Mouse (Mus musculus): ENCODE data around the gene Csf3r. TPM values are rescaled to one million over a fixed set of nuclear protein-coding genes. Genes with fewer than 3 reads are reported as not detected.

Csf3r gene
- 9.5 TPM for polyA plus RNA-seq (2014; fragmentation: Illumina TruSeq; extraction: RNeasy Lipid Tissue Mini Kit (QIAGEN cat#74804); ENCODE audit: insufficient read depth, low read depth, low replicate concordance)

DNA sequence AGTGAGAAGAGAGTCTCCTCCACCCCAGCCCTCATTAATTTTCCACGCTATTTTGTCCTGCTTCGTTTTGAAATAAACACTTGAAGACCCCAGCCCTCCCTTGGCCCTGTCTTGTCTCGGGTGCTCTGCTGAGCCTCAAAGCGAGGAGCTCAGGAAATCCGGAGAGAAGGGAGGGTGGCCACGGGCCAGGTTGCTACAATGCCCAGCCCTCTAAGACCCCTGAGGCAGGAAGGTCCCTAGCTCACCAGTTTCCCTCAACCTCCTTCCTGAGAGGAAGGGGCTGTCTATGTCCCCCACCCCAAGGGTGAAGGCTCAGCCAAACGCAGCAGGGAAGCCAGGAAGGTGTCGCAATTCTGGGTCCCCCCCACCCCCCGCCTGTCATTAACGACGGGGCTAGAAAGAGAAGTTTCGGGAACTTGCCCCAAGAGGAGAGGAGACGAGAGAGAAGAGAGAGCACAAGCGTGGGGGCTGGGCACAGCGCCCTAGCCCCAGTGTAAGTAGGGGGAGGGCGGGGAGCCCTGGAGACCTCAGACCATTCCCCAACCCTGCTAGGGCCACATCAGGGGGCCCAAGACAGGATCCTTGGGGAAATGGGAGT is at the start of gene Csf3r:
Gene Csf3r, plus strand, starts transcription at position 248 of the 598 bp plus-strand sequence.

DNA sequence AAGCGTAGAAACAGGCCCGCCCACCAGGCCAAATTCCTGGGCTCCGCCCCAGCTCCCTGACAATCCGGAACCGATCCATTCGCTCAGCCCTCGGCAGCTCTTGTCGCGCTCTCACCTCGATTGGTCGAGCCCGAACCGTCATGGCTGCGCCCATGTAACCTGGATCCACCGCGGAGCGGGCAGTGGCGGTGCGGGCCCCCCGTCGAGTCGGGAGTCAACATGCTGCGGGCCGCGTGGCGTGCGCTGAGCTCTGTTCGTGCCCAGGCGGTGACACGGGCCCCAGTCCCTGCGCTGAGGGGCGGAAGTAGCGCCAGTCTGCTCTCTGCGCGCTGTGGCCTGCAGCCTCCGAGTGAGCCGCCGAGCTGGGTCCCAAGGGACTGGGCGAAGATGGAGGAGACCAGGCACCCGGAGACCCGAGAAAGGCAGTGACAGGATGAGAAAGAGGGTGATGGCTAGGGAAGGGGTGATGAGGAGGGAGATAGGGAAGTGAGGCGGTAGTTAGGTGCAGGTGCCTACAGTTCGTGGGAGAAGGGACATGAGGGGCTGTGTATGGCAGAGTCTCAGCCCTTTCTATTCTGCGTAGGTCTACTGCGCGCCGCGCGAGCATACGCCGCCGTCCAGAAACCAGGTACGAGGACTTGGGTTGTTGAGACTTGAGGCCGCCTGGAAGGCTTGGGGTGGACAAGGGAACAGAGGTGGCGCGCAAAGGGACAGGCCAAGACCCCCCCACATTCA is 22.7 kb downstream of the Csf3r start, which contains the start of gene Mrps15:
Gene Mrps15, plus strand, starts transcription at position 75 of the 735 bp plus-strand sequence.

DNA sequence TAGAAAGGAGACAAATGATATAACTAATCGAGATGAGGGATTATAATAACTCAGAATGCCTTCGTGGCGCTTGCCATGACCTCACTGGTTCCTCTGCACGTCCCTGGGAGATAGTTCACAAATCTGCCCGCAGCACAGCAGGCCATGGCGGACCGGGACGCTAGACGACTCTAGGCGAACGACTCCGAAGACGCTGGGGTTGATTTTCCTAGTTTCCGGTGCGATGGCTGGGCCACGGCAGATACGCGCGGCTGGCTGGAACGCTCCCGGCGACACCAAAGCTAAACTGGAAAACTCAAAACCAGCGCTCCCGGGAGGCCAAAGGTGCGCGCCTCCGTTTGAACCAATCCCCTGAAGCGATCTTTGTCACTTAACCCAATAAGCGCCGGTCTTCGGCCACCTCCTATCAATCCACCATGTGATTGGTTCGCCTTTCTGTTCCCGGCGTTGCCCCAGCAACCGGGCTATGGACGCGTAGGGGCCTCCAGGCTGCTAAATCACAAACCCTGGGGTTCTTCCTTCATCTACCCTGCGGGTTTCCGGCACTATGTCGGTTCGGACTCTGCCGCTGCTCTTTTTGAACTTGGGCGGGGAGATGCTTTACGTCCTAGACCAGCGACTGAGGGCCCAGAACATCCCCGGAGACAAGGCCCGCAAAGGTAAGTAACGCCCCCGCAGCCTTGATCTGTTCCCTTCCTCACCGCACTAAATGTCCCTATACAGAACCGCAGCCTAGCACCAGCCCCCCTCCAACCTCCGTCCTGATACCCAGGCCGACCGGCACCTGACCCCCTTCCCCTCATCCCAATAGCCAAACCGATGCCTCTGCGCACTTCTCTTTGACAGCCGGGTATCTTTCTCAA is 34.0 kb downstream of the Csf3r start, which contains the start of gene Oscp1:
Gene Oscp1, plus strand, starts transcription at position 432 of the 863 bp plus-strand sequence.

Other genes starting within 250 kb of the Csf3r start
- gene Mrps15, start 22.4 kb downstream of the Csf3r start, polyA plus RNA-seq (2014; fragmentation: Illumina TruSeq; extraction: RNeasy Lipid Tissue Mini Kit (QIAGEN cat#74804); ENCODE audit: insufficient read depth, low read depth, low replicate concordance), result 47.3 TPM
- gene Oscp1, start 34.0 kb downstream of the Csf3r start, polyA plus RNA-seq (2014; fragmentation: Illumina TruSeq; extraction: RNeasy Lipid Tissue Mini Kit (QIAGEN cat#74804); ENCODE audit: insufficient read depth, low read depth, low replicate concordance), result 10.3 TPM
- 28.6 TPM for gene Lsm10, start 72.1 kb downstream of the Csf3r start, polyA plus RNA-seq (2014; fragmentation: Illumina TruSeq; extraction: RNeasy Lipid Tissue Mini Kit (QIAGEN cat#74804); ENCODE audit: insufficient read depth, low read depth, low replicate concordance)
- gene Stk40, start 79.4 kb downstream of the Csf3r start, polyA plus RNA-seq (2014; fragmentation: Illumina TruSeq; extraction: RNeasy Lipid Tissue Mini Kit (QIAGEN cat#74804); ENCODE audit: insufficient read depth, low read depth, low replicate concordance), result 23.3 TPM
- 67.8 TPM for gene Eva1b, start 123.2 kb downstream of the Csf3r start, polyA plus RNA-seq (2014; fragmentation: Illumina TruSeq; extraction: RNeasy Lipid Tissue Mini Kit (QIAGEN cat#74804); ENCODE audit: insufficient read depth, low read depth, low replicate concordance)
- gene Sh3d21, start 138.9 kb downstream of the Csf3r start, polyA plus RNA-seq (2014; fragmentation: Illumina TruSeq; extraction: RNeasy Lipid Tissue Mini Kit (QIAGEN cat#74804); ENCODE audit: insufficient read depth, low read depth, low replicate concordance), result 9.4 TPM
- gene Thrap3, start 178.2 kb downstream of the Csf3r start, polyA plus RNA-seq (2014; fragmentation: Illumina TruSeq; extraction: RNeasy Lipid Tissue Mini Kit (QIAGEN cat#74804); ENCODE audit: insufficient read depth, low read depth, low replicate concordance), result 40.4 TPM
- 78.5 TPM for gene Map7d1, start 231.8 kb downstream of the Csf3r start, polyA plus RNA-seq (2014; fragmentation: Illumina TruSeq; extraction: RNeasy Lipid Tissue Mini Kit (QIAGEN cat#74804); ENCODE audit: insufficient read depth, low read depth, low replicate concordance)
- 62.7 TPM for gene Trappc3, start 237.8 kb downstream of the Csf3r start, polyA plus RNA-seq (2014; fragmentation: Illumina TruSeq; extraction: RNeasy Lipid Tissue Mini Kit (QIAGEN cat#74804); ENCODE audit: insufficient read depth, low read depth, low replicate concordance)

Measured in lung, adult 10 weeks (tissue).